Mouse (Mus musculus): ENCODE measurements around the gene Fam189b. TPM values are rescaled to one million over a fixed set of nuclear protein-coding genes. Genes with fewer than 3 reads are reported as not detected.

Gene Fam189b
- total and polyA plus RNA-seq, 3 experiments, result 1.1 to 8.4 (median 2.2) TPM

- no peak within 1 kb of the TSS for H3K27ac ChIP-seq (ENCODE audit: insufficient read depth, low read depth)
- no peak for DNase-seq (ENCODE audit: extremely low read depth)
- H3K27me3 ChIP-seq (replicated peaks), result peaks cover 13% of the 10 kb centered on the region
- no peaks in the 10 kb centered on the region for H3K79me2 ChIP-seq (replicated peaks; ENCODE audit: control insufficient read depth, extremely low read depth, insufficient read depth, poor library complexity, severe bottlenecking)
- no peak within 1 kb of the TSS for H3K9ac ChIP-seq (ENCODE audit: insufficient read depth, low read depth)
- no peak within 1 kb of the TSS for H3K4me3 ChIP-seq (replicated peaks in 1 of 3; ENCODE audit: low read depth in 2 of 3, low read length in 2 of 3, poor library complexity in 1 of 3)
- no peaks in the 10 kb centered on the region for H3K36me3 ChIP-seq (replicated peaks in 1 of 2; ENCODE audit: control insufficient read depth in 1 of 2, insufficient read depth in 1 of 2, low read length in 1 of 2)
- dilution Hi-C loops (cut with MboI; ENCODE audit: extremely low pct_ligation_motif_present, extremely low pct_unique_long_range_greater_than_20kb, low sequenced_read_pairs) (no loop called here), in situ Hi-C loops (cut with MboI; ENCODE audit: low pct_ligation_motif_present, low pct_unique_long_range_greater_than_20kb, low sequenced_read_pairs) (no loop called here)
- no peak within 1 kb of the TSS for H3K4me2 ChIP-seq (ENCODE audit: insufficient read depth, low read depth, poor library complexity, severe bottlenecking)
- TF ChIP-seq MAX (IDR thresholded peaks at IDR 0.05; ENCODE audit: low read length) (no peak), SMC3 (IDR thresholded peaks at IDR 0.05; ENCODE audit: low read depth, low read length) (no peak), MAFK (IDR thresholded peaks at IDR 0.05; ENCODE audit: insufficient replicate concordance, low read length) (no peak), MYC (IDR thresholded peaks at IDR 0.05; ENCODE audit: low read depth, low read length) (no peak), RAD21 (IDR thresholded peaks at IDR 0.05; ENCODE audit: low read depth, low read length) (no peak), MEF2A (IDR thresholded peaks at IDR 0.05; ENCODE audit: borderline replicate concordance, low read depth, low read length) (no peak), USF1 (IDR thresholded peaks at IDR 0.05; ENCODE audit: low read depth, low read length) (no peak), JUN (IDR thresholded peaks at IDR 0.05; ENCODE audit: insufficient read depth, low read depth, low read length) (no peak), MAZ (IDR thresholded peaks at IDR 0.05; ENCODE audit: low read depth, low read length) (no peak)
- H3K9me3 ChIP-seq (replicated peaks; ENCODE audit: low read length), result no peaks in the 10 kb centered on the region
- no peaks in the 10 kb centered on the region for H3K4me1 ChIP-seq (ENCODE audit: control insufficient read depth in 1 of 2, insufficient read depth in 2 of 2)
These were observed 47.0 kb upstream of the Fam189b start, which contains the start of gene Pklr for GRCm38 (mm10) chr3:89135958-89136357. Gene Pklr (plus strand): TSS chr3:89136142.

- H3K4me2 ChIP-seq (ENCODE audit: insufficient read depth, low read depth, poor library complexity, severe bottlenecking), result no peak overlapping the region
- H3K79me2 ChIP-seq (replicated peaks; ENCODE audit: control insufficient read depth, extremely low read depth, insufficient read depth, poor library complexity, severe bottlenecking), result no peaks in the 10 kb centered on the region
- H3K27ac ChIP-seq (ENCODE audit: insufficient read depth, low read depth), result no peak overlapping the region
- H3K9ac ChIP-seq (ENCODE audit: insufficient read depth, low read depth), result no peak overlapping the region
- in situ Hi-C loops (cut with MboI; ENCODE audit: low pct_ligation_motif_present, low pct_unique_long_range_greater_than_20kb, low sequenced_read_pairs) (no loop called here), dilution Hi-C loops (cut with MboI; ENCODE audit: extremely low pct_ligation_motif_present, extremely low pct_unique_long_range_greater_than_20kb, low sequenced_read_pairs) (no loop called here)
- no peaks in the 10 kb centered on the region for H3K4me1 ChIP-seq (ENCODE audit: control insufficient read depth in 1 of 2, insufficient read depth in 2 of 2)
- H3K9me3 ChIP-seq (replicated peaks; ENCODE audit: low read length), result no peaks in the 10 kb centered on the region
- no peak for DNase-seq (ENCODE audit: extremely low read depth)
- H3K4me3 ChIP-seq (replicated peaks in 1 of 3; ENCODE audit: low read depth in 2 of 3, low read length in 2 of 3, poor library complexity in 1 of 3), result no peak overlapping the region
- TF ChIP-seq CTCF (conservative IDR thresholded peaks at IDR 0.05 in 1 of 2, IDR thresholded peaks at IDR 0.05 in 1 of 2; ENCODE audit: low read depth in 2 of 2, low read length in 2 of 2) (peak in 1 of 2 experiments; percentile 41; a peak in 2 of 4 replicates), MAX (IDR thresholded peaks at IDR 0.05; ENCODE audit: low read length) (no peak)
- no peaks in the 10 kb centered on the region for H3K36me3 ChIP-seq (replicated peaks in 1 of 2; ENCODE audit: control insufficient read depth in 1 of 2, insufficient read depth in 1 of 2, low read length in 1 of 2)
- peaks cover 13% of the 10 kb centered on the region for H3K27me3 ChIP-seq (replicated peaks)
These were observed 46.6 kb upstream of the Fam189b start for GRCm38 (mm10) chr3:89136365-89136764.

GRCm38 (mm10) chr3:89144821-89145220, 38.1 kb upstream of the Fam189b start:
- Histone ChIP-seq H3K79me2 (replicated peaks; ENCODE audit: control insufficient read depth, extremely low read depth, insufficient read depth, poor library complexity, severe bottlenecking) (no peaks in the 10 kb centered on the region), H3K9me3 (replicated peaks; ENCODE audit: low read length) (no peaks in the 10 kb centered on the region), H3K4me3 (replicated peaks in 1 of 3; ENCODE audit: low read depth in 2 of 3, low read length in 2 of 3, poor library complexity in 1 of 3) (no peak overlapping the region), H3K27ac (ENCODE audit: insufficient read depth, low read depth) (no peak overlapping the region), H3K27me3 (replicated peaks) (no peaks in the 10 kb centered on the region), H3K4me2 (ENCODE audit: insufficient read depth, low read depth, poor library complexity, severe bottlenecking) (no peak overlapping the region), H3K36me3 (replicated peaks in 1 of 2; ENCODE audit: control insufficient read depth in 1 of 2, insufficient read depth in 1 of 2, low read length in 1 of 2) (peaks cover 0 to 26% of the 10 kb centered on the region in 2 experiments), H3K4me1 (ENCODE audit: control insufficient read depth in 1 of 2, insufficient read depth in 2 of 2) (no peaks in the 10 kb centered on the region), H3K9ac (ENCODE audit: insufficient read depth, low read depth) (no peak overlapping the region)
- TF ChIP-seq JUN (IDR thresholded peaks at IDR 0.05; ENCODE audit: insufficient read depth, low read depth, low read length) (no peak), ETS1 (conservative IDR thresholded peaks at IDR 0.05; ENCODE audit: low read depth, low read length) (no peak), RAD21 (IDR thresholded peaks at IDR 0.05; ENCODE audit: low read depth, low read length) (no peak)
- dilution Hi-C loops (cut with MboI; ENCODE audit: extremely low pct_ligation_motif_present, extremely low pct_unique_long_range_greater_than_20kb, low sequenced_read_pairs) (no loop called here), in situ Hi-C loops (cut with MboI; ENCODE audit: low pct_ligation_motif_present, low pct_unique_long_range_greater_than_20kb, low sequenced_read_pairs) (no loop called here)
- DNase-seq (ENCODE audit: extremely low read depth), result no peak
